Mouse (Mus musculus): ENCODE measurements around the gene Pofut1.

DNA sequence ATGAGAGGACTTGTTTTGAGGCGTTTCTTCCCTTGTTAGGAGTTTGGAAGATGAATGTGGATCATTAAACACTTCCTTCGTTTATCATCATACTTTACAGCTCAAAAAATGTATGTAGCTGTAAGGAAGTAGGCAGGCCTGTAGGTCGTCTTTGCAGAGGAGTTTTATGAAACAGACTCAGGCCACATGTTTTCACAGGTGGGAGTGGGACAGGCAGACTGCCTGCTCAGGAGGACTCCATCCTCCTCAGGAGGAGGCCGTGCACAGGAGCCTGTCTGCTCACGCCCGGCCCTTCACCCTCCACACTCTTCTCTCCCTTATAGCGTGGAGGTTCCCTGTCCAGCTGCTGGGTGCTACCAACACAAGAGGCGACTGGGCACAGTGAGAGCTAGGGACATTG, 67.8 kb downstream of the Pofut1 start:
- TF ChIP-seq POLR2A (IDR thresholded peaks at IDR 0.05; ENCODE audit: borderline replicate concordance, extremely low read depth, low read depth, low read length): no peak
- TF ChIP-seq CTCF (IDR thresholded peaks at IDR 0.05; ENCODE audit: insufficient read depth, low read length): no peak

Data from lung, adult 2 months (tissue).